Mouse (Mus musculus) natural killer cell, adult 2 months (primary cell): Measurements from ENCODE around the gene 2200002J24Rik.
"Not testable (repeated sequence)": the region's sequence is repeated elsewhere in the genome, so short reads cannot be mapped to it uniquely, and the experiment has no call there.

Source experiments
- DNase-seq, 2 experiments: peaks; one replicate each; pipeline ENCODE4 v3.0.0; 2022; ENCODE audit warnings: low spot score in 2 of 2

2200002J24Rik gene

DNA sequence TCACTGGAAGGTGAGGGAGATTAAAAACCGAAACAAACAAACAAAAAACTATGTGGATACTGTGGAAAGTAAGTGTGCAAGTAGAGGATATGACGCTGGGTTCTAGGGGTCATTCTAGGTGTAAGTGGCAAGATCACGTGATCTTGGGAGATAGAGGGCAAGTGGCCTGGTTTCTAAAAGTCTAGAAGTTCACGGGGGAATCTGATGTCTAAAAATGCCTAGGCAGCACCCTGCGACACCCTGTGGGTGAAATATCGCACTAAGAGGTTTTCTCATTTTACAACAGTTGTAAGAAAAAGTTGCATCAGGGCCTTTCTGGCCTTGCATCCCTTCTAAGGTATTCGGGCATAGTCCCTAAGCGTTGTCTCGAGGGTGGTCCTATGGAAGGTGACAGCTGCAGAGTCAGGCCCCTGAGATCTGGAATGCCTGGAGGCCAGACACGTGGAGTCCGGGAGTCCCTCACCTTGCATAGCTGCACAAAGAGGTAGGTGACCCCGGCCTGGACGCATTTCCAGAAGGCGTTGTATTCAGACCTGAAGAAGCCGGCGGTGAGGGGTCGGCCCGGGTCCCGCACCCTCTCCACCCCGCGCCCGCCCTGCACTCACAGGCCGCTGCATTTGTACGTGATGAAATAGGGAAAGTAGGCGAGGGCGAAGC lies 30.1 kb downstream of the 2200002J24Rik start:
- no peak for DNase-seq

DNA sequence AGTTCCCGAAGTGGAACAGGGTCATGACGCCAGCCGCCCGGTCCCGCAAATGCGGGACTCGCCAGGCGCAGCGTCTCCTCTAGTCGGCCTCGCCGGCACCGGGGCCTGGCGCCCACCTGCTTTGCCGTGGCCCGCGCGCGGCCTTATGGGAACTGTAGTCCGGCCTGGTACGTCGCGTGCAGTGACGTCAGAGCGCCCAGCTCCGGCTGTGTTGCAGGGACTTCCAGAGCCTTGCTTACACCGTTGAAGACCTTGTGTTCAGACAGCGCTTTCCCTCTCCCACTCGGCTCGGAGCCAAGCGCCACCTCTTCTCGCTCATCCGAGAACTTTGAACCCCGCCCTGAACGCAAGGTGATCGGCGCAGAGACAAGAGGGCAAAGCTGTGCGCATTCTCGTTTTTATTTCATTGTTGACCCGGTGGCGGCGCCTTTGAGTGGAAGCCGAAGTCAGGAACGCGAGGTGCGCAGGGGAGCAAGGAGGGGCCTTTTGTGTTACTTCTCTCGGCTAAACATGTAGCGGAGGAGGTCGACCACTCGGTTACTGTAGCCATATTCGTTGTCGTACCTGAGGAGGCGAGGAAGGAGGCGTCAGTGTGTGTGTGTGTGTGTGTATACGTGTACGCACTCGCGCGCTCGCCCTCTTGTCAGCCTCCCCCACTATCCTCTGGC lies 30.8 kb downstream of the 2200002J24Rik start, which contains the start of gene Tmem147:
TSS of gene Tmem147 (minus strand) at position 145 of the 668 bp plus-strand sequence.
- peak; percentile 81 to 89 for DNase-seq

DNA sequence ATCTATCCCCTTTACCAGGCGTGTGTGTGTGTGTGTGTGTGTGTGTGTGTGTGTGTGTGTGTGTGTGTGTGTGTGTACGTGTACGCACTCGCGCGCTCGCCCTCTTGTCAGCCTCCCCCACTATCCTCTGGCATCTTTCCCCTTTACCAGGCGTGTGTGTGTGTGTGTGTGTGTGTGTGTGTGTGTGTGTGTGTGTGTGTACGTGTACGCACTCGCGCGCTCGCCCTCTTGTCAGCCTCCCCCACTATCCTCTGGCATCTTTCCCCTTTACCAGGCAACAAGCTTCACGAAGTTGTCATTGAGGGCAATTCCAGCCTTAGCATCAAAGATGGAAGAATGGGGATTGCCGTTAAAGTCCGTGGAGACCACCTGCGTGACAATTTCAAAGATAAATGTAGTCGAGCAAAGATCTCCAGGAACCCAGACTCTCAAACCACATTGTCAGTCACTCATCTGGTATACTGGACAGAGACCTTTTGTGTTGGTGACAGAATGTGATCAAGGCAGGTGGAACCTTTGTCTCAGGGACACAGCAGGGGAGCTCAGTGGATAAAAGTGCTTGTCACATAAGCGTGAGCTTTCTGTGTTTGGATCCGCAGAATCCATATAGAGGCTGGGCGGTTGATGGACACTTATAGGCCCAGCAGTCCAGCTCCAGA lies 31.5 kb downstream of the 2200002J24Rik start:
- DNase-seq: not testable (repeated sequence)

DNA sequence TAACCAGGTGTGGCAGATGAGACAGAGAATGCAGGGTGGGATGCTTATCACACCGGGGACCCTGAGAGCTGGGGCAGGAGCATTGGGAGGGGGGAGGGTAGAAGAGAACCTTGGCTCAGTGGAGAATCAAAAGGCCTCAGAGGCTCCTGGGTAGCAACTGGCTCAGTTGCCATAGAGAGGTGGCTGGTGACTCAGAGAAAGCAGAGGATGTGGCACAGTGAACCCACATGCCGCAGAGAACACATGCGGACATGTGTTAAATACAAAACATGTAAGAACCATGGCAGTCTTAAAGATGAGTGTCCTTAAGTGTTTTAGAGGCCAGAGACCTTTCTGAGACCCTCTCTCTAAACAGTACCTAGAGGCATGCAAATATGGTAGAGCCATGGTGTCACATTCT lies 37.5 kb downstream of the 2200002J24Rik start:
- DNase-seq: peak; percentile 26 to 55

- DNase-seq: peak; percentile 30 to 39
Measured at GRCm38 (mm10) chr7:30742570-30742969, 43.8 kb downstream of the 2200002J24Rik start.

DNA sequence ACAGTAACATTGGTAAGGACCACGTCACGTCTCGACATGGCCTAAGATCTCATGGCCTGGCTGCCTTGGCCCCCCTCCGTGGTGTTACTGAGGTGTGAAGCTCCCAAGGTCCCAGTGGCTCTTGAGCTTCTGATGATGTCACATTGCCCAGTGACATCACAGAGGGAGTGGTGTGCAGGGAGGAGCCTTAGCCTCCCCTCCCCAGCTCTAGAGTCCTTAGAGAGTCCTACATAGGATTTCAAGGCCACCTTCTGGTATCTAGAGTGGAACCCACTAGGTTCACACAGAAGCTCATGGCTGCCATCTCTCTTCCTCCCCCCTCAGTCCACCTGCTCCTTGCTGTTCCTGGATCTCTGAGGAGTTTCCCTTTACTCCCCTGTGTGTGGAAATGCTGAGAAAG lies 44.9 kb downstream of the 2200002J24Rik start, which contains the start of gene Gapdhs:
TSS of gene Gapdhs (minus strand) at position 65 of the 400 bp plus-strand sequence.
- not testable (repeated sequence) for DNase-seq

- no peak for DNase-seq
Measured at GRCm38 (mm10) chr7:30744022-30744598, 45.4 kb downstream of the 2200002J24Rik start.

GRCm38 (mm10) chr7:30747525-30748204 lies 48.9 kb downstream of the 2200002J24Rik start:
- DNase-seq: no peak
